ENCODE assay signal across 8 mouse cellular contexts in genomic region chr6:125071896-125072279, GRCm38 (mm10). TPM values are rescaled to one million over a fixed set of nuclear protein-coding genes. Genes with fewer than 3 reads are reported as not detected.
DNase-seq lines count a peak whose midpoint lies in the region; ATAC-seq lines count a peak whose summit lies in the region.

No protein-coding gene starts in this region.

- 25% methylated on average over 2 of the region's 2 CpGs for WGBS in heart, embryonic 13.5 days
- WGBS in limb, embryonic 13.5 days, result 9% methylated on average over 2 of the region's 2 CpGs

- H3K9ac ChIP-seq in heart, embryonic 13.5 days, result no peak overlapping the region
- no peak overlapping the region for H3K9ac ChIP-seq in limb, embryonic 13.5 days

- peaks cover 23% of the 10 kb centered on the region for H3K27me3 ChIP-seq in heart, embryonic 13.5 days (replicated peaks)
- H3K27me3 ChIP-seq in limb, embryonic 13.5 days, result no peaks in the 10 kb centered on the region

- H3K36me3 ChIP-seq in heart, embryonic 13.5 days, result no peaks in the 10 kb centered on the region
- H3K36me3 ChIP-seq in limb, embryonic 13.5 days, result no peaks in the 10 kb centered on the region

- intact Hi-C loops in heart, postnatal 14 days (cut with DNase I), result no loop called here

- no peak overlapping the region for H3K4me2 ChIP-seq in heart, embryonic 13.5 days
- no peak overlapping the region for H3K4me2 ChIP-seq in limb, embryonic 13.5 days (replicated peaks)

- peaks cover 15% of the 10 kb centered on the region for H3K4me1 ChIP-seq in heart, embryonic 13.5 days
- peaks cover 19% of the 10 kb centered on the region for H3K4me1 ChIP-seq in limb, embryonic 13.5 days

- no peak for ATAC-seq in heart, embryonic 13.5 days (ENCODE audit: extremely low read depth, insufficient number of reproducible peaks, low FRiP score, low TSS enrichment)
- ATAC-seq in limb, embryonic 13.5 days (ENCODE audit: low FRiP score, low read depth), result peak; percentile 84

- peak overlapping the region; percentile 58 for H3K27ac ChIP-seq in heart, embryonic 13.5 days (replicated peaks)
- peak overlapping the region; percentile 89 for H3K27ac ChIP-seq in limb, embryonic 13.5 days

- DNase-seq in heart, adult 11 months, result no peak
- peak; percentile 54 for DNase-seq in CD4-positive helper T cell, adult 2 months (ENCODE audit: low read depth, low spot score)
- peak; percentile 83 for DNase-seq in cerebellum, adult 11 months
- peak; percentile 31 to 52 for DNase-seq in heart, postnatal 14 days
- peak; percentile 87 to 88 for DNase-seq in right cerebral cortex, postnatal 10 days (ENCODE audit: low spot score in 2 of 2)
- no peak for DNase-seq in gastrocnemius, adult 18-20 months (ENCODE audit: low spot score)

- H3K4me3 ChIP-seq in heart, embryonic 13.5 days, result no peak overlapping the region
- no peak overlapping the region for H3K4me3 ChIP-seq in limb, embryonic 13.5 days

- H3K9me3 ChIP-seq in heart, embryonic 13.5 days, result no peaks in the 10 kb centered on the region
- H3K9me3 ChIP-seq in limb, embryonic 13.5 days, result no peaks in the 10 kb centered on the region

RNA-seq across cellular contexts. Expression of gene Lpar5, which starts 4.2 kb away (rescaled TPM):
- polyA plus RNA-seq in heart, embryonic 13.5 days (2015; fragmentation: Nextera tagmentation; extraction: Ambion mirVana), result 0.24 and 0.63 TPM in 2 replicates
- total RNA-seq in heart, postnatal 14 days (2021), result under 1 TPM; 0.41 to 0.83 TPM
- 0.45 and 0.80 TPM in 2 replicates for polyA plus RNA-seq in limb, embryonic 13.5 days (2015; fragmentation: Nextera tagmentation; extraction: Ambion mirVana)
- not detected for total RNA-seq in gastrocnemius, adult 18-20 months (2021)

RNA-seq across cellular contexts. Expression of gene Acrbp, which starts 22.4 kb away (rescaled TPM):
- polyA plus RNA-seq in heart, embryonic 13.5 days (2015; fragmentation: Nextera tagmentation; extraction: Ambion mirVana), result 5.4 and 6.6 TPM in 2 replicates
- 1 to 10 TPM; 3.8 to 4.5 TPM for total RNA-seq in heart, postnatal 14 days (2021)
- polyA plus RNA-seq in limb, embryonic 13.5 days (2015; fragmentation: Nextera tagmentation; extraction: Ambion mirVana), result 16.5 and 19.2 TPM in 2 replicates
- total RNA-seq in gastrocnemius, adult 18-20 months (2021), result 1 to 10 TPM; 2.0 to 2.4 TPM

RNA-seq across cellular contexts. Expression of gene Chd4, which starts 23.9 kb away (rescaled TPM):
- polyA plus RNA-seq in heart, embryonic 13.5 days (2015; fragmentation: Nextera tagmentation; extraction: Ambion mirVana), result 57.5 and 67.0 TPM in 2 replicates
- total RNA-seq in heart, postnatal 14 days (2021), result 100 to 1,000 TPM; 141 to 145 TPM
- polyA plus RNA-seq in limb, embryonic 13.5 days (2015; fragmentation: Nextera tagmentation; extraction: Ambion mirVana), result 86.8 and 93.4 TPM in 2 replicates
- 10 to 100 TPM; 64.1 to 70.6 TPM for total RNA-seq in gastrocnemius, adult 18-20 months (2021)

RNA-seq across cellular contexts. Expression of gene Ing4, which starts 32.3 kb away (rescaled TPM):
- 78.2 and 91.2 TPM in 2 replicates for polyA plus RNA-seq in heart, embryonic 13.5 days (2015; fragmentation: Nextera tagmentation; extraction: Ambion mirVana)
- 10 to 100 TPM; 40.6 to 41.9 TPM for total RNA-seq in heart, postnatal 14 days (2021)
- 183 and 190 TPM in 2 replicates for polyA plus RNA-seq in limb, embryonic 13.5 days (2015; fragmentation: Nextera tagmentation; extraction: Ambion mirVana)
- 10 to 100 TPM; 22.0 to 23.2 TPM for total RNA-seq in gastrocnemius, adult 18-20 months (2021)

RNA-seq across cellular contexts. Expression of gene Nop2, which starts 59.8 kb away (rescaled TPM):
- polyA plus RNA-seq in heart, embryonic 13.5 days (2015; fragmentation: Nextera tagmentation; extraction: Ambion mirVana), result 42.7 and 48.1 TPM in 2 replicates
- total RNA-seq in heart, postnatal 14 days (2021), result 10 to 100 TPM; 16.2 to 19.9 TPM
- polyA plus RNA-seq in limb, embryonic 13.5 days (2015; fragmentation: Nextera tagmentation; extraction: Ambion mirVana), result 65.6 and 67.1 TPM in 2 replicates
- 10 to 100 TPM; 16.3 to 17.7 TPM for total RNA-seq in gastrocnemius, adult 18-20 months (2021)

Comparison
In these comparisons a context has a peak if more than half of its experiments do, and no peak if none do; other contexts are left out.
1. DNase-seq: peak in CD4-positive helper T cell, adult 2 months (single experiment), cerebellum, adult 11 months (single experiment), heart, postnatal 14 days (2 of 2) and right cerebral cortex, postnatal 10 days (2 of 2); none in heart, adult 11 months (single experiment) and gastrocnemius, adult 18-20 months (single experiment).